ENCODE assay signal across 20 mouse cellular contexts in the genomic region with DNA sequence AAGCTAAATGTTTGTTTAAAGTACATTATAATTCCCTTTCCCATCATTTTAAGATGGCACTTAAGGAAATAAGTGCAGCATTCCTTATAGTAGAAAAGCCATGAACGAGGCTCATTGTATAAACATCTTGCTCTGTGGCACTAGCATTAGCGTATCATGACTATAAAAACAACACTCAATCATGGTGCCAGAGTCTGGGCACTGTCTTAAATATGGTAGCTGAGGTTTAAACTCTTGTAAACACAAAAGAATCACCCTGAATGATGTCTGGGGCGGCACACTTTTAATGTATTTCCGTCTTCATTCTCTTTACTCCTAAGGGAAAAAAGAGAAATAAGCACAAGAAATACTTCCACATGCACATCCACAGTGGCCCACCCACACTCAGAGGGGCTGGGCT.
"Had no signal": no experiment of that assay in that cellular context is flagged by ENCODE, and none has a peak within 500 bp of the region (broad histone marks: within the 10 kb centered on the region; RNA-seq: fewer than 3 reads in every experiment).

No protein-coding gene starts in this region.

- H3K9ac ChIP-seq: limb, embryonic 12.5 days; limb, embryonic 15.5 days; liver, embryonic 14.5 days; liver, postnatal 0 days; lung, embryonic 15.5 days; midbrain, embryonic 13.5 days; neural tube, embryonic 13.5 days had no signal

- ATAC-seq: intestine, embryonic 16.5 days; liver, postnatal 0 days; midbrain, embryonic 13.5 days; midbrain, embryonic 16.5 days had no signal

- DNase-seq: kidney, adult 18-20 months; kidney, adult 9 months; kidney, postnatal 10 days; kidney, postnatal 36 days; layer of hippocampus, postnatal 36 days; liver, postnatal 0 days; lung, postnatal 10 days; lung, postnatal 36 days; thymus, adult 18-20 months; thymus, postnatal 36 days had no signal

- H3K4me2 ChIP-seq: limb, embryonic 12.5 days; limb, embryonic 15.5 days; liver, embryonic 11.5 days; lung, embryonic 15.5 days; midbrain, embryonic 13.5 days; neural tube, embryonic 13.5 days had no signal

- H3K4me3 ChIP-seq: left cerebral cortex, adult 2 months; limb, embryonic 12.5 days; limb, embryonic 15.5 days; lung, embryonic 15.5 days; midbrain, embryonic 13.5 days; neural tube, embryonic 13.5 days had no signal

- H3K4me1 ChIP-seq: limb, embryonic 12.5 days; limb, embryonic 15.5 days; midbrain, embryonic 13.5 days; neural tube, embryonic 13.5 days had no signal

- H3K27me3 ChIP-seq: limb, embryonic 12.5 days; limb, embryonic 15.5 days; lung, embryonic 15.5 days; midbrain, embryonic 13.5 days; neural tube, embryonic 13.5 days had no signal

- H3K36me3 ChIP-seq: limb, embryonic 12.5 days; limb, embryonic 15.5 days; lung, embryonic 15.5 days; midbrain, embryonic 13.5 days; neural tube, embryonic 13.5 days had no signal

- H3K9me3 ChIP-seq: limb, embryonic 12.5 days; limb, embryonic 15.5 days; lung, embryonic 15.5 days; midbrain, embryonic 13.5 days; neural tube, embryonic 13.5 days had no signal

- H3K27ac ChIP-seq: left cerebral cortex, adult 2 months; limb, embryonic 12.5 days; limb, embryonic 15.5 days; liver, embryonic 14.5 days; lung, embryonic 15.5 days; midbrain, embryonic 13.5 days; neural tube, embryonic 13.5 days had no signal
